11 mouse cellular contexts compared by ENCODE assay signal in genomic region chr9:33858511-33858910, GRCm38 (mm10).
DNase-seq lines count a peak whose midpoint lies in the region; TF ChIP-seq lines count a peak whose summit lies in the region.
"Had no signal": no experiment of that assay in that cellular context is flagged by ENCODE, and none has a peak within 500 bp of the region (broad histone marks: within the 10 kb centered on the region; RNA-seq: fewer than 3 reads in every experiment).

No protein-coding gene starts in this region.

- intact Hi-C loops in heart, postnatal 25 days (cut with DNase I) = no loop called here

- TF ChIP-seq POLR2A in brain, embryonic 14.5 days (IDR thresholded peaks at IDR 0.05; ENCODE audit: borderline replicate concordance, extremely low read depth, insufficient read depth, insufficient read length, poor library complexity, severe bottlenecking) = no peak

- DNase-seq in heart, adult 18-20 months = peak; percentile 9 to 17
- no peak for DNase-seq in heart, postnatal 25 days (ENCODE audit: low spot score)
- peak; percentile 70 for DNase-seq in 3T3-L1 (ENCODE audit: low read depth, low spot score)
- DNase-seq in brain, embryonic 14.5 days (ENCODE audit: low read depth) = peak; percentile 47
- DNase-seq in kidney, postnatal 36 days = peak; percentile 38 to 48
- DNase-seq in cerebellum, adult 11-12 months = no peak
- no peak for DNase-seq in T-cell, adult 2 months (ENCODE audit: low spot score)
- DNase-seq in spleen, adult 12 weeks (ENCODE audit: low spot score) = no peak
- DNase-seq: gastrocnemius, postnatal 25 days; liver, embryonic 13.5 days; thymus, adult 2 months had no signal

- TF ChIP-seq CTCF in brain, embryonic 14.5 days (IDR thresholded peaks at IDR 0.05; ENCODE audit: borderline replicate concordance, extremely low read depth, insufficient read depth, insufficient read length) = no peak

Comparison
In these comparisons a context has a peak if more than half of its experiments do, and no peak if none do; other contexts are left out.
1. DNase-seq: peak in heart, adult 18-20 months (2 of 2), 3T3-L1 (single experiment), brain, embryonic 14.5 days (single experiment) and kidney, postnatal 36 days (2 of 2); none in heart, postnatal 25 days (single experiment), cerebellum, adult 11-12 months (single experiment), T-cell, adult 2 months (single experiment) and spleen, adult 12 weeks (single experiment).